Comparison of ENCODE assay signal across 8 mouse cellular contexts in the genomic region with DNA sequence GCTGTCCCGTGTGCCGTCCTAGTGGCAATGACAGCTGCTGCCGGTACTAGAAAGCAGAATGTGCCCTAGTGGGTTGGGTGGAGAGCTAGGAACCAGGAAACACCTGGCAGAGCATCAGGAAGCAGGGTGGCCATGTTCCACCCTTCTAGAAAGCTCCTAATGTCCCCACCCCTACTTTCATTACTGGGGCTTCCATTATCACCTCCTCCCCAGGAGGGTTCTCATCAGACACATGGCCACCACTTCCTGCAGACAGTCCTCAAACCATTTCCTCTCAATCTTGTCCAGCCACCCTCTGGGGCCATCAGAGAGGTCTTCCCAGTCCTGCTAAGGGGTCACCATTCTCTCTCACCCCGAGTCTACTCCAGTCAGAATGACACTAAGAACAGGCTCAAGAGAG. TPM values are rescaled to one million over a fixed set of nuclear protein-coding genes. Genes with fewer than 3 reads are reported as not detected.
DNase-seq lines count a peak whose midpoint lies in the region; ATAC-seq lines count a peak whose summit lies in the region.

No protein-coding gene starts in this region.

- H3K27ac ChIP-seq in heart, embryonic 13.5 days (replicated peaks): peak overlapping the region; percentile 100
- no peak overlapping the region for H3K27ac ChIP-seq in liver, embryonic 16.5 days (ENCODE audit: low read length)

- ATAC-seq in cerebellum, adult (ENCODE audit: insufficient number of reproducible peaks, low FRiP score, low TSS enrichment): no peak
- no peak for ATAC-seq in heart, embryonic 13.5 days (ENCODE audit: extremely low read depth, insufficient number of reproducible peaks, low FRiP score, low TSS enrichment)
- ATAC-seq in liver, embryonic 16.5 days (ENCODE audit: low read depth): no peak

- peak overlapping the region; percentile 99 for H3K4me2 ChIP-seq in heart, embryonic 13.5 days
- H3K4me2 ChIP-seq in liver, embryonic 16.5 days (ENCODE audit: low read depth, low read length): peak overlapping the region; percentile 28; the same call in 1 of the 2 replicates

- peak overlapping the region; percentile 99 for H3K9ac ChIP-seq in heart, embryonic 13.5 days
- no peak overlapping the region for H3K9ac ChIP-seq in liver, embryonic 16.5 days (ENCODE audit: low read depth, low read length)

- no peaks in the 10 kb centered on the region for H3K9me3 ChIP-seq in heart, embryonic 13.5 days
- H3K9me3 ChIP-seq in liver, embryonic 16.5 days (replicated peaks; ENCODE audit: control insufficient read depth, low read length): no peaks in the 10 kb centered on the region

- H3K36me3 ChIP-seq in heart, embryonic 13.5 days: peaks cover 36% of the 10 kb centered on the region
- no peaks in the 10 kb centered on the region for H3K36me3 ChIP-seq in liver, embryonic 16.5 days (ENCODE audit: control insufficient read depth, insufficient read depth)

- peak; percentile 40 for DNase-seq in cerebellum, adult 9-11 months
- DNase-seq in CD4-positive, CD25-positive, alpha-beta regulatory T cell, adult 2 months (ENCODE audit: low read depth, low spot score): peak; percentile 50
- DNase-seq in layer of hippocampus, adult 11-12 months (ENCODE audit: low spot score): no peak
- DNase-seq in cerebellum, postnatal 36 days: no peak
- DNase-seq in spleen, postnatal 10 days (ENCODE audit: low spot score in 2 of 2): no peak

- H3K4me3 ChIP-seq in heart, embryonic 13.5 days: peak overlapping the region; percentile 96
- no peak overlapping the region for H3K4me3 ChIP-seq in liver, embryonic 16.5 days (ENCODE audit: low read depth, low read length)

- peaks cover 50% of the 10 kb centered on the region for H3K4me1 ChIP-seq in heart, embryonic 13.5 days
- peaks cover 4% of the 10 kb centered on the region for H3K4me1 ChIP-seq in liver, embryonic 16.5 days (ENCODE audit: control insufficient read depth, low read depth, low read length)

- no peaks in the 10 kb centered on the region for H3K27me3 ChIP-seq in heart, embryonic 13.5 days (replicated peaks)
- peaks cover 47% of the 10 kb centered on the region for H3K27me3 ChIP-seq in liver, embryonic 16.5 days (ENCODE audit: control insufficient read depth, insufficient read depth, low read depth, low read length)

- 46% methylated on average over 4 of the region's 4 CpGs for WGBS in heart, embryonic 13.5 days
- 9% methylated on average over 4 of the region's 4 CpGs for WGBS in liver, embryonic 16.5 days (ENCODE audit: insufficient replicate concordance)

RNA-seq across cellular contexts. Expression of a gene that starts 1.9 kb away (rescaled TPM):
- 9.9 and 10.3 TPM in 2 replicates for polyA plus RNA-seq in heart, embryonic 13.5 days (2015; fragmentation: Nextera tagmentation; extraction: Ambion mirVana)
- 1.9 and 2.0 TPM in 2 replicates for polyA plus RNA-seq in liver, embryonic 16.5 days (2015; fragmentation: Nextera tagmentation; extraction: Ambion mirVana)

RNA-seq across cellular contexts. Expression of a gene that starts 37.1 kb away (rescaled TPM):
- 79.3 and 97.1 TPM in 2 replicates for polyA plus RNA-seq in heart, embryonic 13.5 days (2015; fragmentation: Nextera tagmentation; extraction: Ambion mirVana)
- polyA plus RNA-seq in liver, embryonic 16.5 days (2015; fragmentation: Nextera tagmentation; extraction: Ambion mirVana): 121 and 123 TPM in 2 replicates

RNA-seq across cellular contexts. Expression of a gene that starts 48.4 kb away (rescaled TPM):
- polyA plus RNA-seq in heart, embryonic 13.5 days (2015; fragmentation: Nextera tagmentation; extraction: Ambion mirVana): 0.74 and 0.75 TPM in 2 replicates
- 5.9 and 7.1 TPM in 2 replicates for polyA plus RNA-seq in liver, embryonic 16.5 days (2015; fragmentation: Nextera tagmentation; extraction: Ambion mirVana)

Comparison
In these comparisons a context has a peak if more than half of its experiments do, and no peak if none do; other contexts are left out.
1. DNase-seq: peak in cerebellum, adult 9-11 months (single experiment) and CD4-positive, CD25-positive, alpha-beta regulatory T cell, adult 2 months (single experiment); none in layer of hippocampus, adult 11-12 months (single experiment), cerebellum, postnatal 36 days (0 of 2) and spleen, postnatal 10 days (0 of 2).